Mouse (Mus musculus) left cerebral cortex, postnatal 25 days (tissue): ENCODE data around the gene Tmem132d. TPM values are rescaled to one million over a fixed set of nuclear protein-coding genes. Genes with fewer than 3 reads are reported as not detected.
"Not testable (repeated sequence)": the region's sequence is repeated elsewhere in the genome, so short reads cannot be mapped to it uniquely, and the experiment has no call there.

Experiments used
- DNase-seq, 2 experiments: peaks; one replicate each; pipeline ENCODE4 v3.0.0; 2022; ENCODE audit warnings: low spot score in 2 of 2, mixed read lengths in 1 of 2
- intact Hi-C: fragments of 180-260 bp; cut with DNase I; formaldehyde crosslinking; loops from one replicate; pipeline ENCODE4 v1.15.1; 2025
- total RNA-seq, 2 experiments: library from RNA; stranded (reverse); gene quantifications; 2 replicates each; pipeline ENCODE4 v1.2.3; 2021

The Tmem132d gene
- total RNA-seq, 2 experiments from 2014 or later, result 49.4 to 59.1 TPM

- intact Hi-C loops, result loop anchor here (5.0 kb wide), 1 partner anchor 682 kb away; no protein-coding TSS in a partner anchor
These were observed 677.3 kb downstream of the Tmem132d start for GRCm38 (mm10) chr5:127755594-127755993.

GRCm38 (mm10) chr5:127751262-127751975 is 681.5 kb downstream of the Tmem132d start:
- peak; percentile 11 to 12 for DNase-seq
- intact Hi-C loops, result no loop called here

More at GRCm38 (mm10) chr5:127755594-127755993, 677.3 kb downstream of the Tmem132d start:
- DNase-seq, result no peak

GRCm38 (mm10) chr5:127749540-127749939 is 683.3 kb downstream of the Tmem132d start:
- intact Hi-C loops, DNase-seq: not testable (repeated sequence)

- peak; percentile 65 to 72 for DNase-seq
These were observed 691.5 kb downstream of the Tmem132d start for GRCm38 (mm10) chr5:127741331-127741730.

More at GRCm38 (mm10) chr5:127741331-127741730, 691.5 kb downstream of the Tmem132d start:
- intact Hi-C loops, result no loop called here

Other genes starting within 250 kb of the Tmem132d start
- 1 to 10 TPM; 4.4 to 6.6 TPM for gene Fzd10, start 167.8 kb upstream of the Tmem132d start, total RNA-seq